Mouse (Mus musculus) 3134 (cell line): ENCODE measurements around the gene Selenom.

ENCODE experiments used
- DNase-seq: peaks from one replicate; pipeline ENCODE4 v3.0.0-alpha.2; 2011; ENCODE audit warnings: low spot score; ENCODE audit not compliant: insufficient read length; ENCODE audit errors: extremely low read depth

Gene Selenom

GRCm38 (mm10) chr11:3514529-3515054 lies at the start of gene Selenom:
Selenom (plus strand) TSS chr11:3514684.
- DNase-seq = peak; percentile 88

GRCm38 (mm10) chr11:3471448-3471850 lies 43.0 kb upstream of the Selenom start:
- no peak for DNase-seq

DNA sequence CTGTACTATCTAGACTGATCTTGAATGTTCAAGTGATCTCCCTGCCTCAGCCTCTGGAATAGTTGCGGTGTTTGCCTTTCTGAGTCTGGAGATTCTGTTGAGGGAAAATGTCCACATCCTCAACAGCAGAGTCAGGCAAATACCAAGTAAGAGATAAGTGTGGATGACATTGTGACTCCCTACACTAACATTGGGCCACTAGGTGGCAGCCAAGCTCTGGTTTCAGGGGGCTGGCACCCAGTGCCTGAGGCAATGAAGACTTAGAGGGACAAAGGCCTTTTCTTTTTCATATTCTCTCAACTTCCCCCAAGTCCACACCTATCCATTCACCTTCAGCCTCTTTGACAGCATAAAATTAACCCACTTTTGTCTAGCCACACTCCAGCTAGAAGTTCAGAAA lies 42.0 kb upstream of the Selenom start:
- DNase-seq = peak; percentile 24

- DNase-seq = no peak
These were observed 39.9 kb upstream of the Selenom start for GRCm38 (mm10) chr11:3474480-3475115.

- DNase-seq = no peak
These were observed 39.0 kb upstream of the Selenom start for GRCm38 (mm10) chr11:3475489-3475888.

- no peak for DNase-seq
These were observed 30.4 kb upstream of the Selenom start for GRCm38 (mm10) chr11:3483980-3484642.

- DNase-seq = no peak
These were observed 28.1 kb upstream of the Selenom start for GRCm38 (mm10) chr11:3486349-3486748.

- DNase-seq = no peak
These were observed 26.4 kb upstream of the Selenom start, which contains the start of gene Pla2g3 for GRCm38 (mm10) chr11:3487952-3488570. Pla2g3 (plus strand) TSS chr11:3488284.

DNA sequence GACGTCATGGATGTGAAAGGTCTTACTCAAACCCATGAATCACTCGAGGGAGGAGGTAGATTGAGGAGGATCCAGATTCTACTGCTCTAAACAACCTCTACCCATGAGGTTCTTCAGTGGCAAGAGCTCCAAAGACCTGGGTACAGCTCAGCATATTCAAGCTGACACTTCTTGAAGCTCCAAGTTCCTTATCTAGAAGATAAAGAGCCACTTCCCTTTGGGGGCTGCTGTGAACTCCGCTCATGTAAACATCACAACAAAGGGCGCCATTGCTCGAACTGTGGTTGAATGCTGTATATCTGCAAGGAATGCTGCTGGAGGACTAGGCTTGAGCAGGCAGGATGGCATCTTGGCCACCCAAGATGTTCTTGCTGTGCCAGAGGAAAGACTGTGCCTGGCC lies 25.4 kb upstream of the Selenom start:
- no peak for DNase-seq

DNA sequence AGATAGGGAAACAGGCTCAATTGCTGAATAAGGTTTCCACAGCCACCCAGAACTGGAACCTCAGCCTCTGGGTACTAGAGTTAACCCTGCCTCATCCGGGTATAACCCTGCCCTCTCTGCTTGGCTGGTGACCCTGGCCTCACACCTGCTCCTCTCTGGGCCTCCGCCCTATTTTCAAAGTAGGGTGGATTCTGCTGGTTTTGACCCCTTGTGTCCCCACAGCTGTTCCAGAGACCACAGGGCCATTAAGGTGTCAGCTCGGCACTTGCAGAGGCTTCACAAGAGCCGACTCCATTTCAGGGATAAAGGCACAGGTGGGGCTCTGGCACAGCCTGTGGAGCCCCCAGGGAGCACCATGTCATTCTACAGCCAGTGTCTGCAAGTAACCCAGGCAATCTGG lies 21.7 kb upstream of the Selenom start:
- no peak for DNase-seq

DNA sequence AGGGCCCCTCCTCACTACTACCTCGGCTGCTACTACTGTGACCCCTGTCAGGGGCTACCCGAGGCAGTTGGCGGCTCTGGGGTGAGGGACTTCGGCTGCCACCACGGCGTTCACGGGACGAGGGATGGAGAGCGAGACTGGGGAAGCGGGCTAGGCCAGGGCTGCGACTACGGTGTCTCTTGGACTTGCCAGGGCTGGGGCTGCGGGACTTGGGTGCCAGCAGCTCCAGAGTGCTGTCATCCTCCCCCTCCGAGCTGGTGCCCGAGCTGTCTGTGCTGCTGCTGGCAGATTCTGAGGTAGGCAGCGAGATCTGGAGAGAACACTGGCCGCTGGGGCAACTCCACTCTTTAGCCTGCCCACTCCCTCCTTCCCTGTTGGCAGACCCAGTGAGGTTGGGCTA lies 19.6 kb upstream of the Selenom start:
- DNase-seq = no peak

DNA sequence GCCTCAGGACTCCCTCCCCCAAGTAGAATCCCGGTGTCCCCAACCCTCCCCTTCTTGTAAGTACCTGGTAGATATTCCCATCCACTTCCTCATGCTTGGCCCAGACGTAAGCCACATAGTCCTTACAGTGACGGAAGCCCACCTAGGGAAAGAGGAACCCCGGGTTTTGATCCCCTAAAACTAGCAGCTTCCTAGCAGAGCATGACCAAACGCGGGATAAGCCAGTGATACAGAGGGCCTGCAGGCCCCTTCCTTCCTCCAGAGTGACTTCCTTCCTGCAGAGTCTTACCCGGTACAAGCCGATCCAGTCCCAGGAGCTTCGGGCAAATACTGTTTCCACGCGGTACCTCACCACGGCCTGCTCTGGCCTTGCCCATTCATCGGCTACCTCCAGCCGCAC lies 19.0 kb upstream of the Selenom start:
- no peak for DNase-seq

DNA sequence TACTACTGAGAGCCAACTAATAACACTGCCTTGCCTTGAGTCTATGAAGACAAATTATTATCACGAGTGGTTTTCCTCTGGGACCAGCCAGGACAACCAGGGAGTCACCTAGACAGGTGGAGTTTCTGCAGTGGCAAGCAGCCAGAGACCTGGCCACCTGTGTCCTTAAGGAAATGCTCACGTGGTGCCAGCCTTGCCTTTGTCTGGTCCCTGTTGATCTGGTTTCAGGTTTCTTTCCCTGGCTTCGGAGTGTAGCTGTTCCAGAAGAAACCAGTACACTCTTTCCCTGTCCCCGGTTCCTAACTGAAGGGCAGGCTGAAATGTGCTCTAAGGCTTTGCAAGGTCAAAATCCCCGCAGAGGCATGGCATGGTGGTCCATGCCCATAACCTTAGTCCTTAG lies 17.7 kb upstream of the Selenom start:
- DNase-seq = no peak

DNA sequence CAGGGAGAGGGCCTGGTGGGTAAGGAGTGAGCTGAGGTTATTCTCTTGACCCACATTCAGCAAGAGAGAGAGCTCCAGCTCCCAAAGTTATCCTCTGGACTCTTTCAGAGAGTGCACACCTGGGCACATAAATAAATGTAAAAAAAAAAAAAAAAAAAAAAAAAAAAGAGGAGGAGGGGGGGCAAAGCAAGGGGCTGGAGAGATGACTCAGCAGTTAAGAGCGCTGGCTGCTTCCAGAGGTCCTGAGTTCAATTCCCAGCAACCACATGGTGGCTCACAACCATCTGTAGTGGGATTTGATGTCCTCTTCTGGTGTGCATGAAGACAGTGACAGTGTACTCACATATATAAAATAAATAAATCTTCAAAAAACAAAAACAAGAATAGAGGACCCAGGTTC lies 17.2 kb upstream of the Selenom start:
- no peak for DNase-seq

DNA sequence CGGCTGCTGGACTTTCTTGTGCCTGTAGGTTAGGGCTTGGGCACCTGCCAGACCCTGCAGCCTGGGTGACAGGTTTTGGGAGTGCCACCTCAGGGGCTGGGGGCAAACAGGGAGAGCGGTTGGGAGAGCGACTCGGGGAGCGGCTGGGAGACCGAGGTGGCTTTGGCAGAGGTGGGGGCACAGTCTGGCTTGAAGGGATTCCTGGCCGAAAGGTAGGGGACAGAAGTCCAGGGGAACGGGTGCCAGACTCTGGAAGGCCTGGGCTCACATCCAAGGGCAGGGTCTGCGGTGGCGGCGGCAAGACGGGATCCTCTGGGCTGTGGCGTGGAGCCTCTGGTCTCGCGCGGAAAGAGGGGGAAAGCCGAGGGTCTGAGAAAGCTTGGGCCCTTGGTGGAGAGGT lies 12.4 kb upstream of the Selenom start:
- no peak for DNase-seq

- DNase-seq = no peak
These were observed 11.9 kb upstream of the Selenom start for GRCm38 (mm10) chr11:3502459-3503072.

DNA sequence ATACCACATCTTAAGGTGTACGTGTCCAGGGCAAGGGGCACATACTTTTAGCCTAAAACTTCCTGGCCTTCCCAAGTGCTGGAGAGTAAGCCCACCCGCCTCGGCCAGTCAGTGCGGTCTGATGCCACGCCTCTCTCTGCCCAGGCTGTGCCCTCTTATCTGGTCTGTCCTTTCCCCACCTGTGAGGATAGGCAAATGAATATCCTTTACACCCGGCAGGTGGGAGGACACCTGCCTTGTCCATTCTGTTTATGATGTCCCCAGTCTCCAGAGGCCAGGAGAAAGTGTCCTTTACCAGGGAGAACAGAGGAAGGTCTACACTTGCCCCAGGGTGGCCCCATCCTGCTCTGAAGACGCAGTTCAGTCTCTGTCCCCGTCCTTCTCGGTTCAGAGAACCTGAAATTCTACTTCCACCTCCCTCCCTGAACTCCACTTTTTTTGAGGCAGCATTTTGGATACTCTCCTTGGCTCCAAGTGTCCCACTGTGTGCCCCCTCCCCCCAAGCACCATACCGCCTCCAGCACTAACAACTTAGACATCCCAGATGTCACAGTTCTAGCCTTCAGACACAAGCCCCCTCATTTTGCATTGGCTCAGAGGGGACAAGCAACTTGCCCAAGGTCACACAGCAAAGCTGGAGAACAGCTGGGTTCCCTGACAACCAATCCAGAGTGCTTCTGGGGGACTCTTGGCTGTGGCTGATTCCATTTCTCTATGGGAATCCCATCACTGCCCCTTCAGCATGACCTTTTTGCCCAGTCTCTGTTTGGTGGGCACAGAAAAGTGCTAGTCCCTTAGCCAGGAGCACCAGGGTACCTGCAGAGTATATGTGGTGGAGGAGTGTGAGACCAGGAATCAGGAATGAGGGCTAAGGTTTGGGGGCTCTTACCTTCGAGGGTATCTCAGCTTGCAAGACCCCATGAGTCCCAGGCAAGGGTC lies 10.5 kb upstream of the Selenom start:
- no peak for DNase-seq

DNA sequence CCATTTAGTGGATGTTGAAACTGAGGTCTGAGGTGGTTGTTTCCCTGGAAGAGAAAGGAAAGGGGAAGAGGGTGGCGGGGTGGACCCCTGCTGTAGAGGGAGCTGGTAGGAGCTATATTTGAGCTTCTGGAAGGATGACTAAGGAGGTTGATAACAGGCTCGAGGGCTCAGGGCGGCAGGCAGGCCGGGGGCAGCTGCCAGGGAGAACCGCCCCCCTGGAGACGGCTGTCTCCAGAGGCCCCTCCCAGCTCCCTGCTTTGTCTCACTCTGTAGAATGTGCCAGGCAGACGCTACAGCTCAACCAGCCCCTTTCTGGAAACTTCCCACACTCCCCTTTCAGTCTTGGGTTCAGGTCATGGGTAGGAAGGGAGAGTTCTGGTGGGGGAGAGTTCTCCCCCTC lies 6.3 kb upstream of the Selenom start:
- DNase-seq = no peak

DNA sequence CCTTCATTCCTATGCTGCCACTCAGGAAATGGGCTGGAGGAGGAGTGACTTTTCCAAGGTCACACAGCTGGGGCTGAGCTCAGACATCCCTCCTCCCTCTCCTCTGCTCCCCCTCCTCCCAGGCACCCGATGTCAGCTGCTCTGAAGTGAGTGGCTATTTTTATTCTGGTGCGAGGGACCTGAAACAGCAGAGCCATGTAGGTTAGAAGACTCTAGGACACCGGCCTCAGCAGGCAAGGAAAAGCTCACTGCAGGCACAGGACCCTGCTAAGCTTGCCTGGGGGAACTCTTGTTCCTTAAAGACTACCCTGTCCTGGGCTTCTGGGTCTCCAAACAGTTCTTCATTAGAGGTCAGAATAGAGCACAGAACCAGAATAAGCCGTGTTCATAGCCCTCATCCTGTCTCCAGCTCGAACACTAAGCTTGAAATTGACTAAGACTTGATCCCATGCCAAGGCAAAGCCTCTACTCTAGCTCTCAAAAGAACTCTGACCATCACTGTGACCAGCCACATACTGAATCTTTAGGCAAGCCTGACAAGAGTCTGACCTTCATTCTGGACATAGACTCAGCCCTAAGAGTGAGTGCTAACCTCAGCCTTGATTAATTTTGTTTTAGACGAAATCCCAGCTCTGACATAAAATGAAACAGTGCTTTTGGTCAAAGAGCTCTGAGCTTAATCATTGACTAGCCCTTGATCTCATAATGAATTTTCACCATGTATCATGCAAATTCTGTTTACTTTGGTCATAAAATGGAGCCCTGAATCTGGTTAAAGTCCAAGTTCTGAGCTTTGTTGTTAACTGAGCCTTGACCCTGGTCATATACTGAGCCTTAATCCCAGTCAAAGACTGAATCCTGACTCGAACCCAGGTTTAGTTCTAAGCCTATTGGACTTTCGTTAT lies 5.1 kb upstream of the Selenom start:
- DNase-seq = no peak
